Mouse (Mus musculus): ENCODE measurements around the gene Adam11.

GRCm38 (mm10) chr11:102747866-102748265 lies 13.4 kb upstream of the Adam11 start:
- TF ChIP-seq CTCF (IDR thresholded peaks at IDR 0.05; ENCODE audit: low read depth) (no peak), EP300 (IDR thresholded peaks at IDR 0.05; ENCODE audit: low read depth) (no peak)
